Mouse (Mus musculus) stomach, embryonic 16.5 days (tissue): ENCODE measurements at regions not wholly inside any gene's neighbourhood (a gene's known extent, or its start where the extent isn't known, plus 50 kb on each side); places are given as distances from the start of the nearest gene placed in this dataset.

Source experiments
- ATAC-seq: fragments of 200-750 bp; cut with Nextera tagmentation; 2 replicates; pipeline ENCODE4 v1.8.0; 2017; ENCODE audit warnings: moderate number of reproducible peaks, moderate TSS enrichment; ENCODE audit not compliant: insufficient read depth, low FRiP score
- H3K27ac ChIP-seq: fragments of 300-500 bp; sonication (generic); 2 replicates; pipeline ENCODE4 v1.5.1; 2014; ENCODE audit warnings: low read length
- H3K27me3 ChIP-seq: fragments of 300-500 bp; sonication (generic); 2 replicates; pipeline ENCODE4 v1.6.1; 2014; ENCODE audit warnings: low read length, control low read depth, mixed read lengths; ENCODE audit not compliant: control insufficient read depth, insufficient read depth
- H3K36me3 ChIP-seq: fragments of 300-500 bp; sonication (generic); 2 replicates; pipeline ENCODE4 v1.6.1; 2014; ENCODE audit warnings: low read length; ENCODE audit not compliant: control insufficient read depth, insufficient read depth
- H3K4me1 ChIP-seq: fragments of 300-500 bp; sonication (generic); 2 replicates; pipeline ENCODE4 v1.6.1; 2014; ENCODE audit warnings: low read length, control low read depth, mixed read lengths; ENCODE audit not compliant: control insufficient read depth, insufficient read depth
- H3K4me2 ChIP-seq: fragments of 300-500 bp; sonication (generic); 2 replicates; pipeline ENCODE4 v1.6.1; 2014; ENCODE audit warnings: low read depth, low read length, mixed read lengths
- H3K4me3 ChIP-seq: fragments of 300-500 bp; sonication (generic); replicated peaks from 2 replicates; pipeline ENCODE4 v1.5.1; 2014; ENCODE audit warnings: mild to moderate bottlenecking, low read length
- H3K9ac ChIP-seq: fragments of 300-500 bp; sonication (generic); 2 replicates; pipeline ENCODE4 v1.6.1; 2014; ENCODE audit warnings: low read length
- H3K9me3 ChIP-seq: fragments of 300-500 bp; sonication (generic); replicated peaks from 2 replicates; pipeline ENCODE4 v1.6.1; 2016; ENCODE audit warnings: low read length, control low read depth; ENCODE audit not compliant: control insufficient read depth
- WGBS: fragments of 180-500 bp; shearing (Covaris S2); extraction: QIAGEN DNeasy Blood & Tissue Kit; methylation state at CpG from one replicate; pipeline ENCODE4 v1.1.7; 2014; 5-methylcytosine and 5-hydroxymethylcytosine counted together

DNA sequence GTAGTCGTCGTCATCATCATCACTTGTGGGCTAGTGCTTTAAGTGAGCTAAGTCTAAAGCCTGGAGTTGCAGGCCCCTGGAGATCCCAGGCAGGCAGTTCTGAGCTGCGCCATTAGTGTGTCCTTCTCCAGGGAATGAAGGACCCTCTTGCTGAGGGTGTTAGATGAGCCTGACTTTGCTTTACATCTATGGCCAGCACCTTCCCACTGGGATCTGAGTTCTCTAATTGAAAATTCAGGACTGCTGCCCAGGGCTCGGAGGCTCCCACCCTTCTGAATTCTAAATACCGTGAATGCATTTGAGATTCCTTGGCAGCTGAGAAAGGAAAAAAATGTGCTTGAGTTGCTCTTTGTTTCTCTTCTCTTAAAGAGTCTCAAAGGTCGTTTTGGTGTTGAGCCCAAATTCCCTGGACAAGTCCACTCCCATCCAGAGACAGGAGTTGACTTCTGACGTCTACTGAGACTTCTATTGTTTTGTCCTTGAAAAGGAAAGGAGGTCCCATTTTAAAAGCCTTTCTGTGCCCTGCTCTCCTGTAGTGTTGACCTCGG lies 335.9 kb downstream of the 1810013L24Rik start:
- WGBS: 60% methylated on average over 8 of the region's 8 CpGs
- H3K27me3 ChIP-seq: no peaks in the 10 kb centered on the region
- H3K4me1 ChIP-seq: no peaks in the 10 kb centered on the region
- no peak overlapping the region for H3K9ac ChIP-seq
- H3K4me3 ChIP-seq: no peak overlapping the region
- no peak for ATAC-seq
- no peaks in the 10 kb centered on the region for H3K36me3 ChIP-seq
- H3K4me2 ChIP-seq: no peak overlapping the region
- no peaks in the 10 kb centered on the region for H3K9me3 ChIP-seq
- no peak overlapping the region for H3K27ac ChIP-seq

DNA sequence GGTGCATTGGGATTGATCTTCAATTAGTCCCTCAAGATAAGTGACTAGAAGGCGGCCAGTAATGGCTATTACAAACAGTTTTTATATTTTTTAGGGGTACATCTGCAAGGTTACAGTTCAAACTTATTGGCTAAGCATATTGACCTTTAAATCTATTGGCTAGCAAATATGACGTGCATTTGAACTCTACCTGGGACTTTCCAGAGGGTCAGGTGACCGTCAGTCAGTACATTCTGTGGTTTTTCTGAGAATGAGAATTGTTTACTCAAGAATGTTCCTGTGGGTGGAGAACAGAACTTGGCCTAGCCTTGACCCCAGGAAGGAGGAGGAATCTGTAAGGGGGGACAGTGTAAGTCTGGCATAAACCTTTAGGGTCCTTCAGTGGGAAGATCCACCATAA lies 346.5 kb downstream of the 1810013L24Rik start:
- Histone ChIP-seq H3K9ac (no peak overlapping the region), H3K4me1 (no peaks in the 10 kb centered on the region), H3K36me3 (no peaks in the 10 kb centered on the region), H3K9me3 (no peaks in the 10 kb centered on the region), H3K4me2 (no peak overlapping the region), H3K4me3 (no peak overlapping the region), H3K27ac (no peak overlapping the region), H3K27me3 (no peaks in the 10 kb centered on the region)
- ATAC-seq: no peak
- WGBS: 50% methylated on average over 3 of the region's 3 CpGs

- 29% methylated on average over 13 of the region's 13 CpGs for WGBS
- H3K4me3 ChIP-seq: no peak overlapping the region
These were observed 365.9 kb downstream of the 1810013L24Rik start for GRCm38 (mm10) chr16:9195821-9196220.

GRCm38 (mm10) chr16:9198903-9199532 lies 369.1 kb downstream of the 1810013L24Rik start:
- 79% methylated on average over 1 of the region's 1 CpGs for WGBS
- Histone ChIP-seq H3K9ac (no peak overlapping the region), H3K27me3 (no peaks in the 10 kb centered on the region), H3K4me3 (no peak overlapping the region), H3K4me1 (no peaks in the 10 kb centered on the region), H3K9me3 (no peaks in the 10 kb centered on the region), H3K4me2 (no peak overlapping the region), H3K27ac (no peak overlapping the region), H3K36me3 (no peaks in the 10 kb centered on the region)
- ATAC-seq: no peak

More at GRCm38 (mm10) chr16:9195821-9196220, 365.9 kb downstream of the 1810013L24Rik start:
- no peak overlapping the region for H3K4me2 ChIP-seq
- H3K9ac ChIP-seq: no peak overlapping the region
- ATAC-seq: no peak
- H3K36me3 ChIP-seq: no peaks in the 10 kb centered on the region
- H3K9me3 ChIP-seq: no peaks in the 10 kb centered on the region
- H3K27me3 ChIP-seq: no peaks in the 10 kb centered on the region
- H3K4me1 ChIP-seq: no peaks in the 10 kb centered on the region
- H3K27ac ChIP-seq: no peak overlapping the region

DNA sequence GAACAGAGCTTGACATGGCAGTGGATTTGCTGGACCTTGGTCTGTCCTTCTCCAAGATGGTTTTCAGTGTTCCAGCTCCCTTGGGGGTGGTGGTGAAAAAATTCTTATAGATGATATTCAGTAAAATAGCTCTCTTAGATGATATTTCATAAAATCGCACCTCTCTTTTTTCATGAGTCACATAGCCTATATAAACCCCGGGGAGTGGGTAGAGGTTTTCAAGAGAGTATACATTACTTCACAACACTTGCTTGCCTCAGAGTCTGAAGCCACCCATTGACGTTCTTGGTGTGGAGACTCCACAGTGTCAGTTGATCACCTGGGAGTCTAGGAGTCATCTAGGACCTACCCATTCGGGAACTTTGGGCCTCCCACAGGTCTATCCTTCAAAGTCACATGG lies 378.7 kb downstream of the 1810013L24Rik start:
- Histone ChIP-seq H3K9me3 (no peaks in the 10 kb centered on the region), H3K27me3 (no peaks in the 10 kb centered on the region), H3K4me2 (no peak overlapping the region), H3K27ac (no peak overlapping the region), H3K36me3 (no peaks in the 10 kb centered on the region), H3K4me1 (no peaks in the 10 kb centered on the region), H3K4me3 (no peak overlapping the region), H3K9ac (no peak overlapping the region)
- no peak for ATAC-seq
- 81% methylated on average over 4 of the region's 4 CpGs for WGBS

DNA sequence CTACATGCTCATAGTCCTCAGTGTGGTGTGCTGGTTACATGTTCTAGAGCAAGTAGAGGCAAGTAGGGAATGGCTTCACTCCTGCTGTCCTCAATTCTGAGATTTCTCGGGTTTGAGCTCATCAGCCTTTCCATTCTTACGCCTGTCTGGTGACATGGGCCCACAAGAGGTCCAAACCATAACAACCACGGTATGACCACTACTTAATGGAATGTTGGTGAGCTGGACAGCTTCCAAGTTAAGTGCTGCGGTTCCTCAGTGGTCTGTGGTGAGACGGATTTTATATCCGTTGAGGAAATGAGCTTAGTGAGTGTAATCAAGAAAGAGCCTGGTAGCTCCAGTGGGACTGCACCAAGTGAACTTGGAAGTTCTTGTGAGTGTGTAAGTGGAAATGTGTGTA lies 381.6 kb downstream of the 1810013L24Rik start:
- ATAC-seq: no peak
- no peak overlapping the region for H3K9ac ChIP-seq
- 53% methylated on average over 6 of the region's 6 CpGs for WGBS
- no peaks in the 10 kb centered on the region for H3K36me3 ChIP-seq
- H3K4me1 ChIP-seq: no peaks in the 10 kb centered on the region
- no peak overlapping the region for H3K4me2 ChIP-seq
- no peak overlapping the region for H3K27ac ChIP-seq
- H3K9me3 ChIP-seq: no peaks in the 10 kb centered on the region
- no peaks in the 10 kb centered on the region for H3K27me3 ChIP-seq
- H3K4me3 ChIP-seq: no peak overlapping the region

DNA sequence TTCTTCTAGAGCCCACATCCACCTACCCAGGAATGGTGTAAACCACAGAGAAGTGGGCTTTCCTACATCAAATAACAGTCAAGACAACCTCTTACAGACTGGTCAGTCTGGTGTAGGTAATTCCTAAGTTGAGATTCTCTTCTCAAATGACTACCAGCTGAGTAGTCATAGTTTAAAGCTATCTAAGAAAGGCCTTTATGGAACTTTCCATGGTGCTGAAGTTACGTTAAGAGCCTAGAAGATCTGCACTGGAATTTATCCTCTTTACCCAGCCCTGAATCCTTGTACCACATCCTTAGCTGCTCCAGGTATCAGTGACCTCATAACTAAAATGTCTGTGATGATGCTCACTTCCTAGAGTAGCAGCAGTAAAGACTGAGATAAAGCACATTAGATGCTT lies 385.2 kb downstream of the 1810013L24Rik start:
- H3K27ac ChIP-seq: no peak overlapping the region
- no peak overlapping the region for H3K9ac ChIP-seq
- no peaks in the 10 kb centered on the region for H3K9me3 ChIP-seq
- no peaks in the 10 kb centered on the region for H3K4me1 ChIP-seq
- no peak overlapping the region for H3K4me3 ChIP-seq
- WGBS: 38% methylated on average over 1 of the region's 1 CpGs
- no peak overlapping the region for H3K4me2 ChIP-seq
- ATAC-seq: no peak
- H3K36me3 ChIP-seq: no peaks in the 10 kb centered on the region
- H3K27me3 ChIP-seq: no peaks in the 10 kb centered on the region

GRCm38 (mm10) chr16:9217361-9217760 lies 387.5 kb downstream of the 1810013L24Rik start:
- no peak overlapping the region for H3K9ac ChIP-seq
- ATAC-seq: no peak
- no peaks in the 10 kb centered on the region for H3K27me3 ChIP-seq
- no peak overlapping the region for H3K4me2 ChIP-seq
- no peak overlapping the region for H3K4me3 ChIP-seq
- 66% methylated on average over 7 of the region's 7 CpGs for WGBS
- H3K36me3 ChIP-seq: no peaks in the 10 kb centered on the region
- no peak overlapping the region for H3K27ac ChIP-seq
- H3K9me3 ChIP-seq: no peaks in the 10 kb centered on the region
- H3K4me1 ChIP-seq: no peaks in the 10 kb centered on the region

- Histone ChIP-seq H3K4me3 (no peak overlapping the region), H3K4me1 (no peaks in the 10 kb centered on the region), H3K36me3 (no peaks in the 10 kb centered on the region), H3K9ac (no peak overlapping the region), H3K27ac (no peak overlapping the region), H3K27me3 (no peaks in the 10 kb centered on the region), H3K9me3 (no peaks in the 10 kb centered on the region), H3K4me2 (no peak overlapping the region)
- ATAC-seq: no peak
These were observed 400.3 kb downstream of the 1810013L24Rik start for GRCm38 (mm10) chr16:9230178-9230577.
